Mouse (Mus musculus): ENCODE data around the gene Ephx1. TPM values are rescaled to one million over a fixed set of nuclear protein-coding genes. Genes with fewer than 3 reads are reported as not detected.
"Not testable (repeated sequence)": the region's sequence is repeated elsewhere in the genome, so short reads cannot be mapped to it uniquely, and the experiment has no call there.

The Ephx1 gene
- polyA plus RNA-seq, 1 experiment: 156 TPM

- Histone ChIP-seq H3K4me3 (ENCODE audit: insufficient read depth, low read length) (no peak overlapping the region), H3K27ac (ENCODE audit: insufficient read depth, low read length) (no peak overlapping the region), H3K4me1 (ENCODE audit: control insufficient read depth, insufficient read depth, low read length) (peaks cover 8% of the 10 kb centered on the region)
- TF ChIP-seq POLR2A (IDR thresholded peaks at IDR 0.05; ENCODE audit: low read depth, low read length) (no peak), CTCF (IDR thresholded peaks at IDR 0.05; ENCODE audit: borderline replicate concordance, insufficient read depth, low read length) (no peak)
Measured at GRCm38 (mm10) chr1:181005331-181005730, 15.4 kb downstream of the Ephx1 start.

GRCm38 (mm10) chr1:181003790-181004189 lies 16.9 kb downstream of the Ephx1 start:
- Histone ChIP-seq H3K27ac (ENCODE audit: insufficient read depth, low read length) (no peak overlapping the region), H3K4me3 (ENCODE audit: insufficient read depth, low read length) (no peak overlapping the region), H3K4me1 (ENCODE audit: control insufficient read depth, insufficient read depth, low read length) (no peaks in the 10 kb centered on the region)
- TF ChIP-seq CTCF (IDR thresholded peaks at IDR 0.05; ENCODE audit: borderline replicate concordance, insufficient read depth, low read length) (no peak), POLR2A (IDR thresholded peaks at IDR 0.05; ENCODE audit: low read depth, low read length) (no peak)

GRCm38 (mm10) chr1:181001621-181002020 lies 19.1 kb downstream of the Ephx1 start:
- TF ChIP-seq POLR2A (IDR thresholded peaks at IDR 0.05; ENCODE audit: low read depth, low read length): no peak
- TF ChIP-seq CTCF (IDR thresholded peaks at IDR 0.05; ENCODE audit: borderline replicate concordance, insufficient read depth, low read length): no peak
- H3K4me3 ChIP-seq (ENCODE audit: insufficient read depth, low read length): no peak overlapping the region
- no peak overlapping the region for H3K27ac ChIP-seq (ENCODE audit: insufficient read depth, low read length)
- no peaks in the 10 kb centered on the region for H3K4me1 ChIP-seq (ENCODE audit: control insufficient read depth, insufficient read depth, low read length)

- Histone ChIP-seq H3K27ac (ENCODE audit: insufficient read depth, low read length) (no peak overlapping the region), H3K4me1 (ENCODE audit: control insufficient read depth, insufficient read depth, low read length) (no peaks in the 10 kb centered on the region), H3K4me3 (ENCODE audit: insufficient read depth, low read length) (no peak overlapping the region)
- TF ChIP-seq POLR2A (IDR thresholded peaks at IDR 0.05; ENCODE audit: low read depth, low read length) (no peak), CTCF (IDR thresholded peaks at IDR 0.05; ENCODE audit: borderline replicate concordance, insufficient read depth, low read length) (no peak)
Measured at GRCm38 (mm10) chr1:181001217-181001616, 19.5 kb downstream of the Ephx1 start.

GRCm38 (mm10) chr1:181000501-181001092 lies 20.1 kb downstream of the Ephx1 start:
- TF ChIP-seq POLR2A (IDR thresholded peaks at IDR 0.05; ENCODE audit: low read depth, low read length): no peak
- no peak for TF ChIP-seq CTCF (IDR thresholded peaks at IDR 0.05; ENCODE audit: borderline replicate concordance, insufficient read depth, low read length)
- H3K4me1 ChIP-seq (ENCODE audit: control insufficient read depth, insufficient read depth, low read length): no peaks in the 10 kb centered on the region
- no peak overlapping the region for H3K27ac ChIP-seq (ENCODE audit: insufficient read depth, low read length)
- H3K4me3 ChIP-seq (ENCODE audit: insufficient read depth, low read length): no peak overlapping the region

GRCm38 (mm10) chr1:180992142-180992541 lies 28.6 kb downstream of the Ephx1 start:
- no peak overlapping the region for H3K27ac ChIP-seq (ENCODE audit: insufficient read depth, low read length)
- H3K4me1 ChIP-seq (ENCODE audit: control insufficient read depth, insufficient read depth, low read length): no peaks in the 10 kb centered on the region
- H3K4me3 ChIP-seq (ENCODE audit: insufficient read depth, low read length): no peak overlapping the region
- TF ChIP-seq POLR2A (IDR thresholded peaks at IDR 0.05; ENCODE audit: low read depth, low read length): no peak
- TF ChIP-seq CTCF (IDR thresholded peaks at IDR 0.05; ENCODE audit: borderline replicate concordance, insufficient read depth, low read length): 0 out of 2 replicates have a peak, but pooled peaks have one; percentile 3

GRCm38 (mm10) chr1:180990671-180991070 lies 30.0 kb downstream of the Ephx1 start:
- TF ChIP-seq CTCF (IDR thresholded peaks at IDR 0.05; ENCODE audit: borderline replicate concordance, insufficient read depth, low read length) (no peak), POLR2A (IDR thresholded peaks at IDR 0.05; ENCODE audit: low read depth, low read length) (no peak)
- Histone ChIP-seq H3K4me1 (ENCODE audit: control insufficient read depth, insufficient read depth, low read length) (no peaks in the 10 kb centered on the region), H3K4me3 (ENCODE audit: insufficient read depth, low read length) (no peak overlapping the region)

GRCm38 (mm10) chr1:180987759-180988158 lies 32.9 kb downstream of the Ephx1 start:
- Histone ChIP-seq H3K4me3 (ENCODE audit: insufficient read depth, low read length) (no peak overlapping the region), H3K4me1 (ENCODE audit: control insufficient read depth, insufficient read depth, low read length) (no peaks in the 10 kb centered on the region), H3K27ac (ENCODE audit: insufficient read depth, low read length) (no peak overlapping the region)
- no peak for TF ChIP-seq POLR2A (IDR thresholded peaks at IDR 0.05; ENCODE audit: low read depth, low read length)
- TF ChIP-seq CTCF (IDR thresholded peaks at IDR 0.05; ENCODE audit: borderline replicate concordance, insufficient read depth, low read length): peak; percentile 81

More at GRCm38 (mm10) chr1:180990671-180991070, 30.0 kb downstream of the Ephx1 start:
- no peak overlapping the region for H3K27ac ChIP-seq (ENCODE audit: insufficient read depth, low read length)

- no peak overlapping the region for H3K4me3 ChIP-seq (ENCODE audit: insufficient read depth, low read length)
- no peak for TF ChIP-seq POLR2A (IDR thresholded peaks at IDR 0.05; ENCODE audit: low read depth, low read length)
- TF ChIP-seq CTCF (IDR thresholded peaks at IDR 0.05; ENCODE audit: borderline replicate concordance, insufficient read depth, low read length): no peak
- no peaks in the 10 kb centered on the region for H3K4me1 ChIP-seq (ENCODE audit: control insufficient read depth, insufficient read depth, low read length)
- no peak overlapping the region for H3K27ac ChIP-seq (ENCODE audit: insufficient read depth, low read length)
Measured at GRCm38 (mm10) chr1:180986701-180987100, 34.0 kb downstream of the Ephx1 start.

GRCm38 (mm10) chr1:180981298-180982046 lies 39.2 kb downstream of the Ephx1 start:
- not testable (repeated sequence) for H3K4me3 ChIP-seq (ENCODE audit: insufficient read depth, low read length); H3K4me1 ChIP-seq (ENCODE audit: control insufficient read depth, insufficient read depth, low read length); H3K27ac ChIP-seq (ENCODE audit: insufficient read depth, low read length)

Measured in embryonic fibroblast, embryonic 13.5 days (primary cell).